Mouse (Mus musculus): ENCODE data around the gene Ugt2a1.
"Not testable (repeated sequence)": the region's sequence is repeated elsewhere in the genome, so short reads cannot be mapped to it uniquely, and the experiment has no call there.

Ugt2a1 gene

DNA sequence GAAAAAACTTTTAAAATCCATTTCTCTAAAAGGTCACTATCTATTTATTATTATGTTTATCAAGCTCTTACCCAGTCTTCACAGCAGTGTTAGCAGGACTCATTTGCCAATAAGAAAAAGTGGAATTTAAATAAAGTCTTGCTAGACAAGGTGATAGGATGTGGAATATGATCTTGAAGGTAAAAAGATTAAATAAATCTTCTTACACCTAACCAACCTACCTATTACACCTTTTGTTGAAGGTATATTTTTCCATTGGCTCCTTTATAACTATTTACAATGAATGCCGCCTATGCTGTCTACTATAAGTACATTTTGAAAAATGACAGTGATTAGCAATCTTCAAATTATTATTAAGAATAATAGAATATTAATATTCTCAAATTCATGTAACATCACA, at the start of gene Ugt2a1:
TSS of gene Ugt2a1 (minus strand) at position 101 of the 400 bp plus-strand sequence.
- DNase-seq: no peak

DNA sequence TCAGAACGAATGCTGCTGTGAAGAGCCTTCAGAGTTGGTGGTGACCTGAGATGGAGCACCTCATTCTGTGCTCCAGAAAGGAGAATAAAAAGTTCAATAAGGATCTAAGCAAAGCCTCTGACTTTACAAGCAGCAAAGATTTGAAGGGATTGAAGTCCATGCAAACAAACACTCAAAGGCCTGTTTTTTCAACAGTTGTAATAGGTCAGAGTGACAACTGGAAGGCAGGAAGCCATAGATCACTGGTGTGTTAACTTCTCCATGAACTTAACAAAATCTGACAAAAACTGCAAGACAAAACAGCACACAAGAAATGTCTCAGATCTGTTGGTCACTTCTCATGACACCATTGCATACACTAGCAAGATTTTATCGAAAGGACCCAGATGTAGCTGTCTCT, 47.4 kb upstream of the Ugt2a1 start, which contains the start of gene Sult1b1:
TSS of gene Sult1b1 (minus strand) at position 85 of the 400 bp plus-strand sequence.
- DNase-seq: no peak

DNA sequence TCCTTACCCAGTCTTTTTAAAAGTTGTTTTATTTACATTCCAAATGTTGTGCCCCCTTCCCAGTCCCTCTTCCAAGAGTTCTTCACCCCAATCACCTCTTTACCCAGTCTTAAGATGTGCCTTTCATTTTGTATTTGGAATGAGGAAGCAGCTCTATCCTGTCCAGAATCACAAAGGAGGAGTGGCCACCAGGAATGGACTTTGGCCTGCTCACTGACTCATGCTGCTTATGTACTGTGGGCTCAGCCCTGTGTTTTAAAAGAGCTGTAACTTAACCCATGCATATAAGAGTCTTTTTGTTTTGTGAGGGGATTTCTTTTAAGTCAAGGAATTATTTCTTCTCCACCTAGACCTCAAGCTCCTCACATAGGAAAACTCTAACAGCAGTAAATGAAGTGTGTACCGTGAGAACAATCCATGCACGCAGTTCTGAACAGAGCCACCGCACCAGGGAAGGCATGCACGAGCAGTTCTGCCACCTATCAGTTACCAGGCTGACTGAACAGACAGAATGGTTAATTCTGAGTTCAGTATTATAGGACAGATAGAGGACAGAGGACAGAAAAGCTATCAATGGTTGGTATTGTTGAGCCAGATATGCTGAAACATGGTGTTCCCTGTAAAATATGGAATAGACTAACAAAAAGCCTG, 45.4 kb upstream of the Ugt2a1 start:
- DNase-seq: peak; percentile 91

DNA sequence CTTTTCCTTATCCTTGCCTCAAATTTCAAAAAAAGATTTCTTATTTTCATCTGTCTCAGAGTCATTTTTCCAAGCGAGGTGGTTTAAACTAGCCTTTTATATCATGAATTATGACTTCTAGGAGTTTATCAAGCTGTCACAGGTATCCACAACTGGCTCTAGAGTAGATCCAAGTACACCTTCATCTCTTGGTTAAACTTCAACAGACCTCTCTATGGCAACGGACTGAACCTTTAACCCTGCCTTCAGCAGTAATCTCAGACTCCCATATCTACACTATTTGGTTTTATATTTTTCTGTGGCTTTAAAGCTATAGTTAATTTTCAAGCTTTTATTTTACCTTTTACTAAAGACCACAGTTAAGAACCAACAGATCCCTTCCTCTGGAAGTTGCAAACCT, 41.6 kb upstream of the Ugt2a1 start:
- DNase-seq: peak; percentile 83

DNA sequence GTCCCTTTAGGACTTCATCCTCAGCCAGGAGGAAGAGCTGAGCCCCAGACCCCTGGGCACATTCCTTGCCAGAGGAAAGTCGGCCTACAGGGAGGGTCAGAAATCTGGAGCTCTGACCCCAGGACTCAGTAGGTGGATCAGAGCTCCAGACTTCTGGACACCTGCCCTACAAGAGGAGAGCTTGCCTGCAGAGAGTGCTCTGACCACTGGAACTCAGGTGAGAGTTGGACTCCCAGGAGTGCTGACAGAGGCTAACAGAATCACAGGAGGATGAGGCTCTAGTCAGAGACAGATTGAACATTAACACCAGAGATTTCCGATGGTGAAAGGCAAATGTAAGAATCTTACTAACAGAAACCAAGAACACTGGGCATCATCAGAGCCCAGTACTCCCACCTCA, 32.9 kb upstream of the Ugt2a1 start:
- DNase-seq: peak; percentile 65

DNA sequence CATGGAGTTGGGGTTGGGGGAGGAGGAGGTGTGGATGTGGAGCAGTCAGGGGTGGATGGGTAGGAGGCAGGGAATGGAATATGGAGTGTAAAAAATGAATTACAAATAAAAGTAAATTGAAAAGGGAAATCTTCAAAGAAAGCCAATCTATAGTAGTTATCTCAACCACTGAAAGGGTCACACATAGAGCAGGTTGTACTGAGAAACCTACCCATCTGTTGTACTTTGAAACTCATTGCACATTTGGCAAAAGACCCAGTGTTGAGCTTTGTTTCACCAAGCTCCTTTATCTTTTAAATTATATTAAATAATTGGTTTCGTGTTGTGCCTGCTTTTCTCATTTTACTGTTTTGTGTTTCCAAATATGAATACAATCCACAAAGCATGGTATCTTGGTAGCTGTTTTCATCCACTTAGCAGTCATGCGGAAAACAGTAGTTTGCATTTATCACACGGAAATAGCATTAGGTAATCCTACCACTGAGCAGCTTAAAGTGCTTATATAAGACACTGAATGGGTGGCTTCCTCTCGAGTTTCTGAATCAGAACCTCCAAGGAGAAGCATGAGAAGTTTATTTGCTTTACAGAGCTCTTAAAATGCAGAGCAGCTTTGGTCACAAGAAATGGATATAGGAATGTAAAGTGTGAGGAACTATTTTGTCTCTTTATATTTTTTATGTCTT, 15.2 kb upstream of the Ugt2a1 start:
- peak; percentile 11 for DNase-seq

DNA sequence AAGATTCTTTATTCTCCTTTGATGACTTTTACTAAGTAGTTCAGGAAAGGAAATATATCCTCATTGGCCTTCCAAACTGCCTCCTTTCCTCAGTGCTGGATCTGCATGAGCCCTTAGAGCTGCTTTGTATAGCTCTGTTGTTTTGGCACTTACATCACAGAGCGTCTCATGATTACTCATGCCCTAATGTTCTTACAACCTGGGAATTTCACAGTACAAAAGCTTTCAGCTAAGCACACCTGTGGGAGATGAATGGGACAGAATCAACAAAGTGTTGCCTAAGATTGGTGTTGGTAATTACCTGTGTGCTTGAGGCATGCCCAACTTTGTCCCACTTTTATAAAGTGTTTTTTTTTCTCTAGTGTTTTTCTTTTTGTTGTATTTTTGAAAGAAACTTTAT, 12.0 kb upstream of the Ugt2a1 start:
- no peak for DNase-seq

DNA sequence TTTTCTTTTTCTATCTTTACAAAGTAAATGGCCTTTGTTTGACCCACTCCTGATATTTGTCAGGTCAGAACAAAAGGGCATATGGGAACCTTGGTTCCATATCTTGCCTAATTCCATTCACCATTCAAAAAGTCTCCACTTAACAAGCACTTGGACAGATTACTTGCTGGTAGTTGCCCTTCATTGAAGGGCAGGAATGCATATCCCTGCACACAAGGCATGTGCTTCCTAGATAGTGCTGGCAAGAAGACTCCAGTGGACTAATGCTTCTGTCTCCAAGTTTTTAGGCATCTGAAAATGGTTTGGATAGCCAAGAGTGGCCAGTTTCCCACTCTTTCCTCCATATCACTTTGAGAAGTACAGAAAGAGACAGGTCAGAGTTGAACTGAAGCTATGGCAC, 8.7 kb upstream of the Ugt2a1 start:
- DNase-seq: peak; percentile 14

DNA sequence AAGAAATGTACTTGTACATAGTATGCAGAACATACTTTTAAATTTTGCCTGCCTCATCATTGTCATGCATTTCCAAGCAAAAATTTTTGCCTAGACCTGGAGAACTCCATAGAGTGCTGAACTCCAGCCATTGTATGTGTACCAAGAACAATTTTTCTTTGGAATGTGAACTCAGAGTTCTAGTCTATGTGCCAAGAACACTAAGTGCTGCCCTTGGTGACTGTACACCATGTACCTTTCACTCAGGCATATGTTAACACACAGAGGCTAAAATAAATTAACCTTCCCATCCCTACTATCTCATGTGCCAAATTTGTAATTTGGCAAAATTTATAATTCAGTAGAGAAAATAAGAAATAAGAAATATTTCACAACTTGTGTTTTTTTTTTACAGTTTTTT, 8.3 kb upstream of the Ugt2a1 start:
- peak; percentile 40 for DNase-seq

DNA sequence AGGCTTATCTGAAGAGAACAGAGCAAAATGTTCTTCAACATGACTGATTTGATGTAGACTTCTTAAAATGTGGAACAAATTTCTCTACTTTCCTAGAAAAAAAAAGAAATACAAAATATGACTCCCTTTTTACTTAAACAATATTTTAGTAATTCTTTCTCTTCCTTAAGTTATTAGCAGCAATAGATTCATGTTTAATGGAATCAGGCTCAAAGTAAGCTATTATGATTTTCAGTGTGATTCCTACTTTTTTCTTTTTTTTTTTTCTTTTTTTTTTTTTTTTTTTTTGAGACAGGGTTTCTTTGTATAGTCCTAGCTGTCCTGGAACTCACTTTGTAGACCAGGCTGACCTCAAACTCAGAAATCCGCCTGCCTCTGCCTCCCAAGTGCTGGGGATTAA, 4.0 kb downstream of the Ugt2a1 start, which contains the start of gene Gm43638:
TSS of gene Gm43638 (minus strand) at position 101 of the 400 bp plus-strand sequence.
- not testable (repeated sequence) for DNase-seq

DNA sequence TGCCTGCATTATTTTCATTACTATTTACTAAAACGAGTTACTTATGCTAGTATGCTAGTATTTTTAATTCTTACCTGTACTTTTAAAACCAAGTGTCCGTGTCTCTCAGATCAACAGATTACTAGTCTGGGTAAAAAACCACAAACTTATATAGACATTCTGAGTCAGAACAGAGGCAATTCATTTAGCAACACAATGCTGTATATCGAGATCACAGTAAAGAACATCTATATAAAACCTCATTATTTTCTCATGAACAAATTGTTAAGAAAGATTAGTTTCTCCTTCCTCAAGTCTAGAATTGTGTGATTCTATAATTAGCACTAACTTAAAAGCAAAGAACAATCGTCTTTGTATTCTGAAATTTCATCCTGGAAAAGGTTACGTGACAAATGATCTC, 8.5 kb downstream of the Ugt2a1 start, which contains the start of gene Ugt2a2:
TSS of gene Ugt2a2 (minus strand) at position 101 of the 400 bp plus-strand sequence.
- no peak for DNase-seq

DNA sequence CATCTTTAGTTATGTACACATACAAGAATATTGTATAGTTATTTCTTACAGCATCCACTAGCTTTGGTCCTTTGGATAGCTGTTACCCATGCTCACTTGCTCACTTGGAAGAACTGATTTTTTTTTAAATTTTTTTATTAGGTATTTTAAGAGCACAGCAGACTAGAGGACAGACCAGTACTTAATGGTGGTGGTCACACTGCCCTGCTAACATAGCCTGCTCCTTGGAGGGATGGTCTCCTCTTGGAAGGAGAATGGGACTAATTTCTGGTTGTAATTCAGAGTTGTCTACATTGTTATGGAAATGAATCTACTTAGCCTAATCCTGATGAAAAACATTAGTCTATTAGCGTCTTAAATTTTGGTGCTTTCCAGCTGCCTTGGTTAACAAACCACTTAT, 31.9 kb downstream of the Ugt2a1 start:
- no peak for DNase-seq

DNA sequence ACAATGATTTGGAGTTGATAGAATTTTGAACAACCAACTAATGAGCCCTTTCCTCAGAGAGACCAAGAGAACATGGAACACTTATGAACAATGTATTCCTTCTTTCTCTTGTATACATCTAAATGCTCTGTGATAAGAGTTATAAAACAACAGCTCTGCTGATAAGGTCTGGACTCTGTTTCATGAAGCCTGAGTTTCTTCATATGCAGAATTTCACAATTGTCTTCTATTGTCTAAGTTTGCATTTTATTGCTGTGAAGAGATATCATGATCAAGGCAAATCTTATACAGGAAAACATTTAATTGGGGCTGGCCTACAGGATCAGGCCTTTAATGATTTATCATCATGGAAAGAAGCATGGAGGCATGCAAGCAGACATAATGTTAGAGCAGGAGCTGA, 33.0 kb downstream of the Ugt2a1 start:
- DNase-seq: no peak

DNA sequence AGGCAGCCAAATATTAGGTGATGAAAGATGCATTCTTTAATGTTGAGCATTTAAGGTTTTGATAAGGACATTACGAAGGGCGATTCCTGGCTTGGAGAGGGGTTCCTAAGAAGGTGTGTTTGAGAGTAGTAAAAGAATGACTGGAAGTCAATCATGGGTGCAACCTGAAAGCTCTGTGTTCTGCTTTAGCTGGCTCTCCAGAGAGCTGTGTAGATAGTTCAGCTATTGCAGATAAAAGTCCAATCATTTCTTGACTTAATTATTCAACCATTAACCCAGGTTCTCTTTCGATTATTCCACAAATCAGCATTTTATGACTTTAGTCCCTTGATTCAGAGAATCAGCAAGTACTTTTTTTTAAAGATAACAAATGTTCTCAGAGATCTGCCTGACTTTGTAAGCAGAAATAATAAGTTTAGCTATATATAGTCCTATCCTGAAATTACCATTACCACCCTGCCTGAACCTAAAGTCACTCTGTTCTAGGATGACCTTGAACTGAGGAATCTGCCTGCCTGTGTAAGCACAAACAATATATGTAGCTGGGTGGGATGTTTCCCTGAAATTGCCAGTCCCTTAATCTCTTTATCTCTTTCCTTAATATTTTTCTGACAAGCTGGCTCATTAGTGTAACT, 34.3 kb downstream of the Ugt2a1 start:
- DNase-seq: peak; percentile 83

DNA sequence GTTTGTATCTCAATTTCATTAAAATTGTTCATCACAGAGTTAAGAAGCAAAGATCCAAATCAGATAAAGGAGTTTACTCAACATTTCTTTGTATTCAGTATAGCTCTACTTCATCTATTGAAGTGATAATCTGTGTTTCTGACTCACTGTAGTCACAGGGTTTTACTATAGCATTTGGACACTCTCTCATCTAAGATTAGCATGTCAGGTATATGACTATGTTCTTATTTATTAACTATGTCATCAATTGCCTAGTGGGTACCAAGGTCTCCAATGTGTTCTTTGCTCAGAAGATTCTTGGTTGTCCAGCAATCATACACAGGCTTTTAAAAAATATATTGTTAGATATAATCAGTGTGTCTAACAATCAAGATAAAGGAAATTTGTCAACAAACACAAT, 35.2 kb downstream of the Ugt2a1 start:
- DNase-seq: no peak

DNA sequence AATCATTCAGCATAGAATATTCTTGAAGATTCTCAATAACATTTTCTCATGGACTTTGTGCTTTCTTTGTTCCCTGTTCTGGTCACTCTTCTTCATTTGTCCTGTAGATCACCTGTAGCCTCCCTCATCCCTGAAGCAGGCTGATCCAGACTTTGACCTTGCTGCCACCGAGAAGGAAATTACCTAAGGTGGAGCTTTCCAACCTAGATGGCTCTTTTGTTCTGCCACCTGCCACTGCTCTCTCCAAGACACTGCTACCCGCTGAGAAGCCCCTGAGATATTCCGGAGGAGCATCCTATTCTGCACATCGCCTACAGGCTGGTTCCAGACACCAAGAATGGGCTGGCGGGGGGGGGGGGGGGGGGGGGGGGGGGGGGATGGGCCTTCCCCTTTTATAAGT, 38.2 kb downstream of the Ugt2a1 start:
- not testable (repeated sequence) for DNase-seq

DNA sequence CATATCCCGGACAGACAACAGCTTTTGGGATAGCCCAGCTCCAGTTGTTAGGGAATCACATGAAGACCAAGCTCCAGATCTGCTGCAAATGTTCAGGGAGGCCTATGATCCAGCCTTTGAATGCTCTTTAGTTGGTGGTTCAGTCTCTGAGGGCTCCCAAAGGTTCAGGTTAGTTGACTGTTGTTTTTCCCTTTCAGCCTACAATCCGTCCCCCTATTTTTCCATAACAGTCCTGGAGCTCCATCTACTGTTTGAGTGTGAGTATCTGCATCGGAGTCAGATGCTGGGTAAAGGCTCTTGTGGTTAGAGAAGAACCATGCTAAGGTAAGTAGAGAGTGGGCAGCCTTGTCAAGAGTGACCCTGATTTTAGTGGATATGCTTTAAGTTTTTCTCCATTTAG, 54.4 kb downstream of the Ugt2a1 start:
- peak; percentile 73 for DNase-seq

DNA sequence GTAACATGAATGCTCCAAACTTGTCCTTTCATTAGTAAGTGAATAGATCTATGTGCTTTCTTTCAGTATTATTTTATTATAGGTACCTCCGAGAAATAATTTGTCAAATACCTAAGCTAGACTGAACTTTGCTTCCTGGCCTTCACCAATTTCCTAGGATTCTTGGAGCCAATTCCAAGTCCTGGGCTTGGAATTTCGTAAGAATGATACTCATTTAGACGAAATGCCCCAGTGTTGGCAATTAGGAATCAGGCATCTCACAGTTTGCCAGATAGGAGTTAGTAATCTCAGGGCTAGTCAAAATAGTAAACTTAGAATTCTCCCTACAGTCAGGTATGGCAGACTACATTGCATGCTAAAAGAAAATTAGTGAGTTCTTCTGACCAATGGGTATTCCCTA, 65.0 kb downstream of the Ugt2a1 start:
- DNase-seq: peak; percentile 40

DNA sequence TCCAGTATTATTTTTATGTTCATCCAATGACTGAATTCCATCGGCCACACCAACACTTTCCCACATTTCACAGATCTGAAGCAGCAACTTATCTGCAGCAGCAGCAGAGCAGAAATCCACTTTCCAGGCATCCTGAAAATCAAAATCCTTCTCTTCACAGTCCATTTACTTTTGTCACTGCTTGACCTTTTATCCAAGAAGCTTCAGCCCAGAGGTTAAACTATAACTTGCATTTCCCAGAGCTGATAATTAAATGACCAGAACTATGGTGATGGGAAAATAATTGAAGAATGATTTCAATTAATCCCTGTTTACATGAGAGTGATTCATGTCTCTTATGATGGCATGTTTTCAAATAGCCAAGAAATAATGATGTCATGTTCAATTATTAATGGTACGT, 66.6 kb downstream of the Ugt2a1 start, which contains the start of gene Ugt2b38:
TSS of gene Ugt2b38 (minus strand) at position 163 of the 400 bp plus-strand sequence.
- DNase-seq: peak; percentile 77

Data from kidney, adult 9 months (tissue).